Mouse (Mus musculus): Measurements from ENCODE around the gene 4931406C07Rik. TPM values are rescaled to one million over a fixed set of nuclear protein-coding genes. Genes with fewer than 3 reads are reported as not detected.
A peak's percentile ranks its signal among the peaks of the same experiment; 100 is the strongest.

Gene 4931406C07Rik
- total and polyA plus RNA-seq, 3 experiments, result 12.8 to 56.2 (median 31.8) TPM

DNA sequence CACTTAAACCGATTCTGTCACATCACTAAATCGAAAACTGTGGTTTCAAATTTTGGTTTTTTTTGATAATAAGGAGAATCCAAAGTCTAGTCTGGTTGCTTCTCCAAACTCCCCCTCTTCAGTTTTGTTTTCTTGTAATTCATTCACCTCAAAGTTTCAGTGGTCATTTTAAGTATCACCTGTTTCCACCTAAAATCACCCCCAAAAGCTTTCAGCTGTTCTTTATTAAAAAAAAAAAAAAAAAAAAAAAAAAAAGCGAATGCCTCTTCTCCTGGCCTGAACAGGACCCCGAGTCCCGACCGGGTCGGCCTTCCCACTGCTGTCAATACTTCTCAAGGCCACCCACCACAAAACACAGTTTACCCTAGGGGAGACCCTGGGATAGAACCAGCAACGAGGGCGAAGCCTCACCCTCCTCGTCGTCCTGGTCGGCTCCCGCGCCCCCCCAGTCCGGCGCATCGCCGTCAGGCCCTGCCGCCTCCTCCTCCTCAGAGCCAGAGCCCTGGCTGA is 27.1 kb downstream of the 4931406C07Rik start (continued):
- no peak for TF ChIP-seq MAFK (IDR thresholded peaks at IDR 0.05; ENCODE audit: borderline replicate concordance, low read depth, low read length)
- TF ChIP-seq SIN3A (IDR thresholded peaks at IDR 0.05; ENCODE audit: low read length), result peak; percentile 14; the same call in 1 of the 2 replicates

DNA sequence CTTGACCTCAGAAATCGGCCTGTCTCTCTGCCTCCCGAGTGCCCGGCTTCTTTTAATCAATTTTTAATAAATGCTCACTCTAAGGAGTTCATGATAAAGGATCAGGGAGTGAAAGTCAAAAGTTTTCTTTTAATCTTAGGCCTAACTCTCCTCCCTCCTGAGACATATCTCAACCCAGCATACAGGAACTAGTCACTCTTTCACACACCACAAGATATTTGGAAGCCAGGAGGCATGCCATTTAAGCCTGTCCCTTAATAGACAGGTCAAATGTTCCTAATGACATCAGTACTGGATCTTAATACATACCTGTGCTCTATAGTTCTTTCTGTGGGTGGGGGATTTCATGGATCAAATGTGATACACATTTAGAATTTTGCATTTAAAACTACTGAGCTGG is 27.9 kb downstream of the 4931406C07Rik start:
- peaks cover 32% of the 10 kb centered on the region for H3K79me2 ChIP-seq (ENCODE audit: control insufficient read depth, insufficient read depth, low read length, poor library complexity)
- peak overlapping the region; percentile 41 for H3K9ac ChIP-seq (ENCODE audit: control insufficient read depth, low read depth, low read length, poor library complexity, severe bottlenecking)
- H3K4me1 ChIP-seq (ENCODE audit: control insufficient read depth in 1 of 2, insufficient read depth in 2 of 2, low read length in 2 of 2), result peaks cover 10 to 25% of the 10 kb centered on the region in 2 experiments
- peak; percentile 79 for DNase-seq (ENCODE audit: low read depth, low spot score)
- no peak overlapping the region for H3K27ac ChIP-seq (ENCODE audit: control insufficient read depth, low read depth, low read length)
- no peaks in the 10 kb centered on the region for H3K27me3 ChIP-seq (ENCODE audit: control insufficient read depth in 1 of 2, insufficient read depth in 2 of 2, low read length in 2 of 2)
- H3K4me3 ChIP-seq (ENCODE audit: control insufficient read depth in 1 of 2, insufficient read depth in 1 of 2, low read depth in 2 of 2, low read length in 2 of 2), result peak overlapping the region; percentile 15 to 60; a peak in 3 of 4 replicates
- TF ChIP-seq TCF12 (IDR thresholded peaks at IDR 0.05; ENCODE audit: low read depth, low read length) (peak; percentile 40; the same call in 1 of the 2 replicates), ZNF384 (IDR thresholded peaks at IDR 0.05; ENCODE audit: low read depth, low read length) (no peak), KAT2A (conservative IDR thresholded peaks at IDR 0.05; ENCODE audit: low read depth, low read length) (no peak), HCFC1 (IDR thresholded peaks at IDR 0.05; ENCODE audit: low read depth, low read length) (no peak), MXI1 (IDR thresholded peaks at IDR 0.05; ENCODE audit: low read depth, low read length) (peak; percentile 68; the same call in 1 of the 2 replicates), ETS1 (IDR thresholded peaks at IDR 0.05; ENCODE audit: low read depth, low read length) (no peak), MAFK (IDR thresholded peaks at IDR 0.05; ENCODE audit: borderline replicate concordance, low read depth, low read length) (no peak), POLR2A (IDR thresholded peaks at IDR 0.05; ENCODE audit: control insufficient read depth in 1 of 2, insufficient read depth in 1 of 2, low read depth in 1 of 2, low read length in 2 of 2, poor library complexity in 1 of 2) (peak in 1 of 2 experiments; percentile 35; a peak in 2 of 4 replicates), CTCF (IDR thresholded peaks at IDR 0.05 in 2 of 3, conservative IDR thresholded peaks at IDR 0.05 in 1 of 3; ENCODE audit: control insufficient read depth in 1 of 3, insufficient read depth in 1 of 3, low read depth in 2 of 3, low read length in 3 of 3, poor library complexity in 1 of 3, severe bottlenecking in 1 of 3) (no peak), ZKSCAN1 (IDR thresholded peaks at IDR 0.05; ENCODE audit: low read depth, low read length) (no peak; the same call in 1 of the 2 replicates), MAX (IDR thresholded peaks at IDR 0.05; ENCODE audit: low read length) (0 out of 2 replicates have a peak, but pooled peaks have one; percentile 19), EP300 (IDR thresholded peaks at IDR 0.05; ENCODE audit: low read depth in 1 of 2, low read length in 2 of 2) (peak; percentile 28 to 43; a peak in 2 of 4 replicates), RCOR1 (IDR thresholded peaks at IDR 0.05; ENCODE audit: low read depth, low read length) (no peak), POLR2AphosphoS2 (IDR thresholded peaks at IDR 0.05; ENCODE audit: low read length) (0 out of 2 replicates have a peak, but pooled peaks have one; percentile 39), GATA1 (IDR thresholded peaks at IDR 0.05; ENCODE audit: low read depth, low read length) (peak; percentile 57; the same call in 1 of the 2 replicates), MEF2A (IDR thresholded peaks at IDR 0.05; ENCODE audit: extremely low read depth, insufficient replicate concordance, low read depth, low read length, poor library complexity, severe bottlenecking) (no peak), USF2 (IDR thresholded peaks at IDR 0.05; ENCODE audit: borderline replicate concordance in 1 of 2, insufficient read depth in 1 of 2, low read depth in 1 of 2, low read length in 2 of 2) (no peak), GABPA (IDR thresholded peaks at IDR 0.05; ENCODE audit: low read depth, low read length) (no peak)
- H3K9me3 ChIP-seq (replicated peaks; ENCODE audit: insufficient read depth, low read length), result no peaks in the 10 kb centered on the region
- H3K36me3 ChIP-seq (ENCODE audit: control insufficient read depth in 1 of 2, insufficient read depth in 2 of 2, low read length in 2 of 2), result peaks cover 23 to 39% of the 10 kb centered on the region in 2 experiments

Data from MEL (cell line).